Mouse (Mus musculus) lung, embryonic 16.5 days (tissue): ENCODE measurements around the gene Ryr2. TPM values are rescaled to one million over a fixed set of nuclear protein-coding genes. Genes with fewer than 3 reads are reported as not detected.
"Not testable (repeated sequence)": the region's sequence is repeated elsewhere in the genome, so short reads cannot be mapped to it uniquely, and the experiment has no call there.

Experiments used
- ATAC-seq: fragments of 200-750 bp; cut with Nextera tagmentation; 2 replicates; pipeline ENCODE4 v1.8.0; 2017; ENCODE audit warnings: low read depth, mild to moderate bottlenecking, moderate library complexity
- H3K27ac ChIP-seq: fragments of 300-500 bp; sonication (generic); 2 replicates; pipeline ENCODE4 v1.5.1; 2014; ENCODE audit warnings: mild to moderate bottlenecking, control low read depth, low read length
- H3K27me3 ChIP-seq: fragments of 300-500 bp; sonication (generic); 2 replicates; pipeline ENCODE4 v1.6.1; 2014; ENCODE audit warnings: low read depth, low read length, mixed read lengths; ENCODE audit not compliant: control insufficient read depth, insufficient read depth
- H3K36me3 ChIP-seq: fragments of 300-500 bp; sonication (generic); 2 replicates; pipeline ENCODE4 v1.6.1; 2014; ENCODE audit warnings: low read length; ENCODE audit not compliant: control insufficient read depth, insufficient read depth
- H3K4me1 ChIP-seq: fragments of 300-500 bp; sonication (generic); replicated peaks from 2 replicates; pipeline ENCODE4 v1.6.1; 2014; ENCODE audit warnings: low read length, mixed read lengths; ENCODE audit not compliant: control insufficient read depth, insufficient read depth
- H3K4me2 ChIP-seq: fragments of 300-500 bp; sonication (generic); 2 replicates; pipeline ENCODE4 v1.6.1; 2014; ENCODE audit warnings: low read depth, low read length, control low read depth
- H3K4me3 ChIP-seq: fragments of 300-500 bp; sonication (generic); 2 replicates; pipeline ENCODE4 v1.5.1; 2014; ENCODE audit warnings: mild to moderate bottlenecking, low read length, control low read depth
- H3K9ac ChIP-seq: fragments of 300-500 bp; sonication (generic); 2 replicates; pipeline ENCODE4 v1.6.1; 2014; ENCODE audit warnings: low read length, control low read depth
- H3K9me3 ChIP-seq: fragments of 300-500 bp; sonication (generic); 2 replicates; pipeline ENCODE4 v1.6.1; 2016; ENCODE audit warnings: low read length; ENCODE audit not compliant: control insufficient read depth
- WGBS: fragments of 180-500 bp; shearing (Covaris S2); extraction: QIAGEN DNeasy Blood & Tissue Kit; methylation state at CpG from one replicate; pipeline ENCODE4 v1.1.7; 2014; 5-methylcytosine and 5-hydroxymethylcytosine counted together
- polyA plus RNA-seq: library from polyadenylated mRNA; unstranded; fragments of >200 nt; fragmentation: Nextera tagmentation; extraction: Ambion mirVana; gene quantifications from 2 replicates; pipeline ENCODE4 v1.2.1, GENCODE M21; 2015

The Ryr2 gene
- polyA plus RNA-seq, 1 experiment from 2014 or later: 1.5 TPM

GRCm38 (mm10) chr13:11567376-11567775, 539.4 kb downstream of the Ryr2 start:
- Histone ChIP-seq H3K9ac (no peak overlapping the region), H3K36me3 (no peaks in the 10 kb centered on the region), H3K4me2 (no peak overlapping the region), H3K4me1 (no peaks in the 10 kb centered on the region), H3K27me3 (no peaks in the 10 kb centered on the region), H3K27ac (no peak overlapping the region), H3K9me3 (no peaks in the 10 kb centered on the region), H3K4me3 (no peak overlapping the region)
- ATAC-seq: no peak

DNA sequence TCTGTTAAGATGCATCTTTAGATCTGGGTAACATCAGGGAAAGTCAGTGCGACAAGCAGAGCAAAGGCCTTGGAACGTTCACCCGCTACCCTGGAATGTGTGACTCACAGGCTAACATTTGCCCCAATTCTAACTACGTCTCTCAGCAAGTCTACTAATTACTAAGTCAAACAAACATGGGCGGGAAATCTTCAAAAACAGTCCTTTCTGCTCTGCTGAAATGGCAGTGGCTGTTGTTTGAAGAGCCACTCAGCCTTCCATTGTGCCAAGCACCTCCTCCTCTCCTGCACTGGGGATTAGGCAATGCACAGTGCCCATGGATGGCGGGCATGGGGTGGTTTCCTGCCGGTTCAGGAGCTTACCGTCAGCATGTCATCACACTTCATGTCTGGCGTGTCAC, 540.3 kb downstream of the Ryr2 start:
- Histone ChIP-seq H3K4me3 (no peak overlapping the region), H3K9ac (no peak overlapping the region), H3K27ac (no peak overlapping the region), H3K9me3 (no peaks in the 10 kb centered on the region), H3K4me1 (no peaks in the 10 kb centered on the region), H3K36me3 (no peaks in the 10 kb centered on the region), H3K4me2 (no peak overlapping the region), H3K27me3 (no peaks in the 10 kb centered on the region)
- ATAC-seq: no peak
- WGBS: 40% methylated on average over 9 of the region's 9 CpGs

- ATAC-seq: 0 out of 2 replicates have a peak, but pooled peaks have one; percentile 54
- no peak overlapping the region for H3K27ac ChIP-seq
- H3K9me3 ChIP-seq: no peaks in the 10 kb centered on the region
- no peak overlapping the region for H3K4me3 ChIP-seq
- H3K4me1 ChIP-seq: no peaks in the 10 kb centered on the region
- no peak overlapping the region for H3K4me2 ChIP-seq
- no peak overlapping the region for H3K9ac ChIP-seq
- no peaks in the 10 kb centered on the region for H3K27me3 ChIP-seq
- H3K36me3 ChIP-seq: no peaks in the 10 kb centered on the region
- WGBS: 0% methylated on average over 1 of the region's 1 CpGs
Measured at GRCm38 (mm10) chr13:11563224-11564024, 543.3 kb downstream of the Ryr2 start.

GRCm38 (mm10) chr13:11549644-11550043, 557.1 kb downstream of the Ryr2 start:
- no peak overlapping the region for H3K9ac ChIP-seq
- H3K36me3 ChIP-seq: no peaks in the 10 kb centered on the region
- H3K27me3 ChIP-seq: no peaks in the 10 kb centered on the region
- no peak for ATAC-seq
- no peak overlapping the region for H3K4me2 ChIP-seq
- H3K27ac ChIP-seq: no peak overlapping the region
- no peak overlapping the region for H3K4me3 ChIP-seq
- no peaks in the 10 kb centered on the region for H3K4me1 ChIP-seq
- H3K9me3 ChIP-seq: no peaks in the 10 kb centered on the region
- 80% methylated on average over 3 of the region's 3 CpGs for WGBS

GRCm38 (mm10) chr13:11549136-11549535, 557.6 kb downstream of the Ryr2 start:
- H3K27ac ChIP-seq, H3K27me3 ChIP-seq, H3K9me3 ChIP-seq, ATAC-seq, H3K4me2 ChIP-seq, H3K4me1 ChIP-seq, H3K4me3 ChIP-seq, H3K36me3 ChIP-seq, H3K9ac ChIP-seq: not testable (repeated sequence)
- WGBS: 41% methylated on average over 15 of the region's 15 CpGs

DNA sequence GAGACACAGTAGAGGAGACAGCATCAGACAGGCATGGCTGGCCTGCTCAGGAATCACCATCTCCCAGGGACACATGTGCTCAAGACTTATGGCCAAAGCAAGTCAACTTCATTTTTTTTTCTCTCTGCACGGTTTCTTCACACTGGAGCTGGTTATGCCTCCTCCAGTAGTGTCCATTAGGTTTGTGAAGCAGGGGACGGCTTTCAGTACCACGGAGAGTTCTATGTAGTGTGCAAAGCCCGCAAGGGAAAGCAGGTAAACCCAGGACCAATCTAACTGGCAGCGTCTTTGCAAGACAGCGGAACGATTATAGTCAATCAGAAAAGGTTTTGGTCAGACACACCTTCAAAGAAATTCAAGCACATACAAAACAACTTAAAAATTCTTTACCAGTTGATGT, 560.9 kb downstream of the Ryr2 start:
- Histone ChIP-seq H3K4me3 (no peak overlapping the region), H3K9me3 (no peaks in the 10 kb centered on the region), H3K36me3 (no peaks in the 10 kb centered on the region), H3K27ac (no peak overlapping the region), H3K27me3 (no peaks in the 10 kb centered on the region), H3K4me1 (no peaks in the 10 kb centered on the region), H3K9ac (no peak overlapping the region), H3K4me2 (no peak overlapping the region)
- 21% methylated on average over 7 of the region's 7 CpGs for WGBS
- ATAC-seq: no peak

- no peak overlapping the region for H3K27ac ChIP-seq
- H3K4me3 ChIP-seq: no peak overlapping the region
- no peak overlapping the region for H3K4me2 ChIP-seq
- no peaks in the 10 kb centered on the region for H3K9me3 ChIP-seq
- no peaks in the 10 kb centered on the region for H3K27me3 ChIP-seq
- H3K36me3 ChIP-seq: no peaks in the 10 kb centered on the region
- no peak overlapping the region for H3K9ac ChIP-seq
- WGBS: 77% methylated on average over 3 of the region's 3 CpGs
- H3K4me1 ChIP-seq: no peaks in the 10 kb centered on the region
- no peak for ATAC-seq
Measured at GRCm38 (mm10) chr13:11542546-11542945, 564.2 kb downstream of the Ryr2 start.

DNA sequence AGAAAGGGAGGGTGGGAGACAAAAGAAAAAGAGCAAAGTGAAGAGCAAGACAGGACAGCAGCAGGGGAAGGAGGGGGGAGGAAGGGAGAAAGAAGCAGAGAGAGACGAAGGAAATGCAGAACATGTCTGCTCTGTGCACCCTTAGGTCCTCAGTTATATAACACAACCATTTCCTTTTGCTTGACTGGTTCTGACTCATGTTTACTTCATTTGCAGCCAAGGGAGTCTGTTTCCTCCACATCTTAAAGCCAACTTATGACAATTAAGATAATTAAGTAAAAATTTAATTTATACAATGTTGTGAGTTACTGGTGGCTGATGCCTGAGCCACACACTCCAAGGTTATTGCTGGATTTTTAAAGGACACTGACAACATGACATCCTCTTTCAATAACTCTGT, 569.9 kb downstream of the Ryr2 start:
- no peaks in the 10 kb centered on the region for H3K27me3 ChIP-seq
- no peak overlapping the region for H3K4me2 ChIP-seq
- H3K9me3 ChIP-seq: no peaks in the 10 kb centered on the region
- H3K36me3 ChIP-seq: no peaks in the 10 kb centered on the region
- no peak overlapping the region for H3K4me3 ChIP-seq
- 24% methylated on average over 1 of the region's 1 CpGs for WGBS
- no peak overlapping the region for H3K27ac ChIP-seq
- ATAC-seq: no peak
- no peaks in the 10 kb centered on the region for H3K4me1 ChIP-seq
- H3K9ac ChIP-seq: no peak overlapping the region

DNA sequence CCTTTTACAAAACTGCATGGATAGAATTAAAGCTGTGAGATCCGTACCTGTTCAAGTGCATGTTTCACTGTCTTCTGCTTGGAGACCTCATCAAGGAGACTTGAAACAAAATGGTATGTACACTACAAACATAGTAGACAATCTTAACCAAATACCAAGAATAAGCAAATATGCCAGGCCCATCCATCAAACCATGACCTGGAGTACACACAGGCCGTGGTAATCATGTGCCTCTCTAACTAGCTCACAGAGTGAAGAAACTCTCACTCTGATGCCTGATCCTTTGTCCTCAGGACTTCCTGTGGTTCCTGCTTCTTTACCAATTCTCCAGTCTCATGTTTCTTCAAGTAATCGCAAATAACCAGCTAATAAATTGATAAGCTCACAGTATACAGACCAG, 570.9 kb downstream of the Ryr2 start:
- 50% methylated on average over 3 of the region's 3 CpGs for WGBS
- no peaks in the 10 kb centered on the region for H3K9me3 ChIP-seq
- H3K27me3 ChIP-seq: no peaks in the 10 kb centered on the region
- no peak overlapping the region for H3K4me2 ChIP-seq
- no peak for ATAC-seq
- H3K4me1 ChIP-seq: no peaks in the 10 kb centered on the region
- H3K36me3 ChIP-seq: no peaks in the 10 kb centered on the region
- no peak overlapping the region for H3K27ac ChIP-seq
- H3K9ac ChIP-seq: no peak overlapping the region
- no peak overlapping the region for H3K4me3 ChIP-seq

- Histone ChIP-seq H3K4me3 (no peak overlapping the region), H3K9ac (no peak overlapping the region), H3K9me3 (no peaks in the 10 kb centered on the region), H3K27ac (no peak overlapping the region), H3K4me1 (no peaks in the 10 kb centered on the region), H3K4me2 (no peak overlapping the region), H3K36me3 (no peaks in the 10 kb centered on the region), H3K27me3 (no peaks in the 10 kb centered on the region)
- 23% methylated on average over 2 of the region's 2 CpGs for WGBS
- ATAC-seq: no peak
Measured at GRCm38 (mm10) chr13:11533265-11533664, 573.5 kb downstream of the Ryr2 start.
